Mouse (Mus musculus) liver, embryonic 14.5 days (tissue): ENCODE data around the gene Glp2r. TPM values are rescaled to one million over a fixed set of nuclear protein-coding genes. Genes with fewer than 3 reads are reported as not detected.

Source experiments
- ATAC-seq: fragments of 200-750 bp; cut with Nextera tagmentation; 2 replicates; pipeline ENCODE4 v1.8.0; 2017; ENCODE audit warnings: moderate number of reproducible peaks, mild to moderate bottlenecking, moderate library complexity; ENCODE audit not compliant: insufficient read depth
- DNase-seq, 3 experiments: peaks; one replicate each; pipeline ENCODE4 v3.0.0-alpha.2; 2012 to 2013; ENCODE audit warnings: low read depth in 3 of 3, low spot score in 3 of 3
- H3K27ac ChIP-seq: fragments of 300-500 bp; sonication (generic); 2 replicates; pipeline ENCODE4 v1.5.1; 2014; ENCODE audit warnings: moderate library complexity, mild to moderate bottlenecking, control low read depth, inconsistent platforms
- H3K27me3 ChIP-seq: fragments of 300-500 bp; sonication (generic); 2 replicates; pipeline ENCODE4 v1.6.1; 2014; ENCODE audit warnings: mild to moderate bottlenecking, low read length, moderate library complexity; ENCODE audit not compliant: control insufficient read depth, insufficient read depth
- H3K36me3 ChIP-seq: fragments of 300-500 bp; sonication (generic); replicated peaks from 2 replicates; pipeline ENCODE4 v1.6.1; 2014; ENCODE audit warnings: low read depth; ENCODE audit not compliant: control insufficient read depth, insufficient read depth
- H3K4me1 ChIP-seq, 2 experiments: fragments of 200-500 bp in 1 of 2; fragments of 300-500 bp in 1 of 2; sonication (generic) in 1 of 2; replicated peaks; 2 replicates each; pipeline ENCODE4 v1.6.1; 2012 to 2014; ENCODE audit warnings: antibody characterized with exemption in 1 of 2, inconsistent platforms in 1 of 2, low read length in 1 of 2; ENCODE audit not compliant: control insufficient read depth in 2 of 2, insufficient read depth in 2 of 2
- H3K4me2 ChIP-seq: fragments of 300-500 bp; sonication (generic); 2 replicates; pipeline ENCODE4 v1.6.1; 2014; ENCODE audit warnings: low read depth, mild to moderate bottlenecking, control low read depth, moderate library complexity
- H3K4me3 ChIP-seq, 2 experiments: fragments of 200-500 bp in 1 of 2; fragments of 300-500 bp in 1 of 2; sonication (generic) in 1 of 2; 2 replicates each; pipeline ENCODE4 v1.5.1; 2012 to 2014; ENCODE audit warnings: low read depth in 2 of 2, low read length in 2 of 2, mild to moderate bottlenecking in 2 of 2, control low read depth in 1 of 2, inconsistent platforms in 1 of 2, moderate library complexity in 1 of 2; ENCODE audit not compliant: insufficient read depth in 1 of 2
- H3K9ac ChIP-seq: fragments of 300-500 bp; sonication (generic); replicated peaks from 2 replicates; pipeline ENCODE4 v1.6.1; 2014; ENCODE audit warnings: mild to moderate bottlenecking, control low read depth, moderate library complexity
- H3K9me3 ChIP-seq: fragments of 300-500 bp; sonication (generic); 2 replicates; pipeline ENCODE4 v1.6.1; 2016; ENCODE audit warnings: low read length, mixed read lengths; ENCODE audit not compliant: control insufficient read depth
- CTCF ChIP-seq: IDR thresholded peaks from 2 replicates; pipeline ENCODE4 v1.5.1; 2016; ENCODE audit warnings: antibody characterized with exemption, low read depth, control low read depth
- EP300 ChIP-seq: IDR thresholded peaks from 2 replicates; pipeline ENCODE4 v1.6.1; 2016; ENCODE audit warnings: antibody characterized with exemption, low read depth
- WGBS: fragments of 180-500 bp; shearing (Covaris S2); extraction: QIAGEN DNeasy Blood & Tissue Kit; methylation state at CpG from one replicate; pipeline ENCODE4 v1.1.7; 2014; ENCODE audit not compliant: insufficient replicate concordance; 5-methylcytosine and 5-hydroxymethylcytosine counted together
- polyA plus RNA-seq, 2 experiments: library from polyadenylated mRNA; depleted of rRNA in 1 of 2; stranded (reverse) in 1 of 2; unstranded in 1 of 2; fragments of >200 nt; fragmentation: Nextera tagmentation in 1 of 2; extraction: Ambion mirVana in 1 of 2; gene quantifications; 2 replicates each; pipeline versions ENCODE4 v1.2.1 to v1.2.3; 2012 to 2014

Glp2r gene
- polyA plus RNA-seq, 2 experiments, result 0.21 to 0.30 TPM

- no peak for DNase-seq
- H3K9me3 ChIP-seq, result no peaks in the 10 kb centered on the region
- H3K4me1 ChIP-seq, result no peaks in the 10 kb centered on the region
- TF ChIP-seq EP300 (no peak), CTCF (peak; percentile 85)
- no peaks in the 10 kb centered on the region for H3K36me3 ChIP-seq
- H3K4me2 ChIP-seq, result no peak overlapping the region
- no peak for ATAC-seq
- no peaks in the 10 kb centered on the region for H3K27me3 ChIP-seq
- H3K9ac ChIP-seq, result no peak overlapping the region
- no peak overlapping the region for H3K27ac ChIP-seq
- WGBS, result 27% methylated on average over 5 of the region's 5 CpGs
- H3K4me3 ChIP-seq, result no peak overlapping the region
Observed at GRCm38 (mm10) chr11:67647745-67648144, 123.2 kb downstream of the Glp2r start.

DNA sequence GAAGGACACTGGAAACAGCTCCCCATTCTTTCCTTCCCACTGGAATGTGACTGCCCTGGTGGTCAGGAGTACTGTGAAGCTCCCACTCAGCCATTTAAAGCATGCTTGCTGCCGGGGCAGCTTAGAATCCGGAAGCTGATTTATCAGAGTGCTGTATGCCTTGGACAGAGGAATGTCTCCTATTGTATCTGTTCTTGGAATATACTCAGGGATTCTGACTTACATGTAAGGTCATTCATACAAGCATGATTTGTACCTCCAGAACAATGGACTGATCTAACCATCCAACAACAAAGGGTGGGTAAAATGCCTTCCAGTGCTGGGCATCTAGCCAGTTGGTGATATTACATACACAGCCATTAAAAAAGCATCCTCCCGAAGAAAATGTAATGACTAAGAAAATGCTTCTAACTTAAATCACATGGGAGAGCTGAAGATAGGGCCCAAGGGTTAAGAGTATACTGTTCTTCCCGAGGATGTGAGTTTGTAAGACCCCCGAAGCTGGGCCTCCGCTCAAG, 126.3 kb downstream of the Glp2r start:
- WGBS, result 62% methylated on average over 6 of the region's 6 CpGs
- TF ChIP-seq EP300, result no peak
- Histone ChIP-seq H3K27me3 (no peaks in the 10 kb centered on the region), H3K4me1 (no peaks in the 10 kb centered on the region), H3K27ac (no peak overlapping the region), H3K36me3 (no peaks in the 10 kb centered on the region), H3K9me3 (no peaks in the 10 kb centered on the region), H3K4me2 (no peak overlapping the region), H3K4me3 (no peak overlapping the region), H3K9ac (no peak overlapping the region)
- ATAC-seq (no peak), DNase-seq (no peak)

- no peak for ATAC-seq
- TF ChIP-seq CTCF (no peak), EP300 (no peak)
- no peak overlapping the region for H3K9ac ChIP-seq
- DNase-seq, result no peak
- no peaks in the 10 kb centered on the region for H3K27me3 ChIP-seq
- 54% methylated on average over 3 of the region's 3 CpGs for WGBS
- no peaks in the 10 kb centered on the region for H3K9me3 ChIP-seq
- no peak overlapping the region for H3K4me3 ChIP-seq
- H3K27ac ChIP-seq, result no peak overlapping the region
- H3K36me3 ChIP-seq, result no peaks in the 10 kb centered on the region
- no peak overlapping the region for H3K4me2 ChIP-seq
- no peaks in the 10 kb centered on the region for H3K4me1 ChIP-seq
Observed at GRCm38 (mm10) chr11:67643465-67643864, 127.5 kb downstream of the Glp2r start.

DNA sequence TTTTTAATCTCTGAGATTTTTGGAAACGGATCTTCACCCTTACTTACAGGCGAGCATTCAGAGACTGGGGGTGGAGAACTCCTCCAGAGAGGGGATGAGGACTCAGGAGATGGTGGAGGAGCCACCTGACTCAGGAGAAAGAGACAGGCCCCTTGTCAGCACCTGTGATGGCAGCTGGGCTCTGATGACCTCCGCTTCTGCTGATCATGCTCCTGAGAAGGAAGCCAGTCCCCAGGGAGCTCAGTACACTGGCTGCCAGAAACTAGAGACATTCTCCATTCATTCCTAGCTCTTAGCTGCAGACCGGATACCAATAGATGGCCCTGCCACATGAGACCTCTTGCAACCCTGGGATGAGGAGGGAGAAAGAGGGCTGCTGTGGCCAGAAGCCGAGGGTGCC, 128.1 kb downstream of the Glp2r start:
- Histone ChIP-seq H3K9ac (no peak overlapping the region), H3K4me1 (no peaks in the 10 kb centered on the region), H3K27me3 (no peaks in the 10 kb centered on the region), H3K36me3 (no peaks in the 10 kb centered on the region), H3K27ac (no peak overlapping the region), H3K9me3 (no peaks in the 10 kb centered on the region), H3K4me2 (no peak overlapping the region), H3K4me3 (no peak overlapping the region)
- TF ChIP-seq CTCF, result no peak
- TF ChIP-seq EP300, result no peak
- ATAC-seq (no peak), DNase-seq (no peak)
- WGBS, result 62% methylated on average over 5 of the region's 5 CpGs

GRCm38 (mm10) chr11:67642421-67642820, 128.5 kb downstream of the Glp2r start:
- no peak overlapping the region for H3K27ac ChIP-seq
- DNase-seq (no peak), ATAC-seq (no peak)
- H3K27me3 ChIP-seq, result no peaks in the 10 kb centered on the region
- TF ChIP-seq EP300, result no peak
- TF ChIP-seq CTCF, result no peak
- no peaks in the 10 kb centered on the region for H3K36me3 ChIP-seq
- H3K4me3 ChIP-seq, result no peak overlapping the region
- no peaks in the 10 kb centered on the region for H3K4me1 ChIP-seq
- H3K9me3 ChIP-seq, result no peaks in the 10 kb centered on the region
- H3K4me2 ChIP-seq, result no peak overlapping the region
- H3K9ac ChIP-seq, result no peak overlapping the region
- 87% methylated on average over 8 of the region's 8 CpGs for WGBS
